Mouse (Mus musculus) spleen, adult 12 weeks (tissue): ENCODE results near the gene Vmn2r68.

Experiments used
- DNase-seq: peaks from one replicate; pipeline ENCODE4 v3.0.0; 2022; ENCODE audit warnings: low spot score

Vmn2r68 gene

GRCm38 (mm10) chr7:85237683-85238082, at the start of gene Vmn2r68:
TSS of gene Vmn2r68 (minus strand) at chr7:85237783.
- DNase-seq = no peak
